Mouse (Mus musculus) liver, postnatal 0 days (tissue): ENCODE data around the gene S100a2. TPM values are rescaled to one million over a fixed set of nuclear protein-coding genes. Genes with fewer than 3 reads are reported as not detected.

Experiments
- ATAC-seq: fragments of 200-750 bp; cut with Nextera tagmentation; 2 replicates; pipeline ENCODE4 v1.8.0; 2017; ENCODE audit warnings: mild to moderate bottlenecking, moderate library complexity
- DNase-seq: peaks from one replicate; pipeline ENCODE4 v3.0.0-alpha.2; 2016
- H3K27ac ChIP-seq: fragments of 300-500 bp; sonication (generic); 2 replicates; pipeline ENCODE4 v1.5.1; 2014; ENCODE audit warnings: antibody characterized with exemption, moderate library complexity, mild to moderate bottlenecking, low read depth
- H3K27me3 ChIP-seq: fragments of 300-500 bp; sonication (generic); 2 replicates; pipeline ENCODE4 v1.6.1; 2014; ENCODE audit warnings: low read length, control low read depth, mixed read lengths; ENCODE audit not compliant: insufficient read depth
- H3K36me3 ChIP-seq: fragments of 300-500 bp; sonication (generic); replicated peaks from 2 replicates; pipeline ENCODE4 v1.6.1; 2014; ENCODE audit warnings: mild to moderate bottlenecking, control low read depth, low read length, moderate library complexity, mixed read lengths; ENCODE audit not compliant: insufficient read depth
- H3K4me1 ChIP-seq: fragments of 300-500 bp; sonication (generic); 2 replicates; pipeline ENCODE4 v1.6.1; 2014; ENCODE audit warnings: antibody characterized with exemption, mild to moderate bottlenecking, control low read depth; ENCODE audit not compliant: insufficient read depth
- H3K4me2 ChIP-seq: fragments of 300-500 bp; sonication (generic); 2 replicates; pipeline ENCODE4 v1.6.1; 2014; ENCODE audit warnings: low read depth, mild to moderate bottlenecking, low read length, moderate library complexity, mixed read lengths
- H3K4me3 ChIP-seq: fragments of 300-500 bp; sonication (generic); 2 replicates; pipeline ENCODE4 v1.5.1; 2014; ENCODE audit warnings: low read depth, low read length
- H3K9ac ChIP-seq: fragments of 300-500 bp; sonication (generic); replicated peaks from 2 replicates; pipeline ENCODE4 v1.6.1; 2014; ENCODE audit warnings: mild to moderate bottlenecking, moderate library complexity
- H3K9me3 ChIP-seq: fragments of 300-500 bp; sonication (generic); 2 replicates; pipeline ENCODE4 v1.6.1; 2016; ENCODE audit warnings: mild to moderate bottlenecking, control low read depth, low read length, mixed read lengths
- CTCF ChIP-seq: sonication (generic); IDR thresholded peaks from 2 replicates; pipeline ENCODE4 v1.5.1; 2016; ENCODE audit warnings: antibody characterized with exemption, low read depth
- EP300 ChIP-seq: IDR thresholded peaks from 2 replicates; pipeline ENCODE4 v1.6.1; 2016; ENCODE audit warnings: antibody characterized with exemption, low read depth, mild to moderate bottlenecking
- WGBS: fragments of 180-500 bp; shearing (Covaris S2); extraction: QIAGEN DNeasy Blood & Tissue Kit; methylation state at CpG from one replicate; pipeline ENCODE4 v1.1.7; 2014; ENCODE audit not compliant: insufficient replicate concordance; 5-methylcytosine and 5-hydroxymethylcytosine counted together
- polyA plus RNA-seq: library from polyadenylated mRNA; unstranded; fragments of >200 nt; fragmentation: Nextera tagmentation; extraction: Ambion mirVana; gene quantifications from 2 replicates; pipeline ENCODE4 v1.2.1, GENCODE M21; 2015

The S100a2 gene
- polyA plus RNA-seq, 1 experiment from 2014 or later = not detected

DNA sequence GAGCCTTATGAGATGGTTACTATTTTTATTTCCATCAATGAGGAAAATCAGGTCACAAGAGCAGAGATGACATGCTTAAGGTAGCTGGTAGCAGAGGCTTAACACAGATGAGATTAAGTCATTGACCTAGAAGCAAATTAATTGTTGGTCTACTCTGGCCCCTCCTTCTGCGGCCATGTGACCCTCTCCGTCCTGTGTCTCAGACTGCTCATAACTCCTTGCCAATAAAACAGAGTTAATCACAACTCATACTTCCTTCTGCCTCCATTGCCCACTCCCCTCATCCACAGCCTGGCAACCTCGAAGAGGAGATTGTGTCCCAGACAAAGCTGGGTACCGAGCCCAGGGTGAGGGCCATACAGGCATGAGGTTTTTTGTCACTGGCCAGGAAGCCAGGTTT, 8.2 kb downstream of the S100a2 start:
- ATAC-seq (no peak), DNase-seq (no peak)
- WGBS = 56% methylated on average over 4 of the region's 4 CpGs
- Histone ChIP-seq H3K9ac (no peak overlapping the region), H3K4me1 (no peaks in the 10 kb centered on the region), H3K27ac (no peak overlapping the region), H3K9me3 (no peaks in the 10 kb centered on the region), H3K36me3 (no peaks in the 10 kb centered on the region), H3K4me2 (no peak overlapping the region), H3K4me3 (no peak overlapping the region), H3K27me3 (no peaks in the 10 kb centered on the region)
- TF ChIP-seq CTCF (no peak), EP300 (no peak)

DNA sequence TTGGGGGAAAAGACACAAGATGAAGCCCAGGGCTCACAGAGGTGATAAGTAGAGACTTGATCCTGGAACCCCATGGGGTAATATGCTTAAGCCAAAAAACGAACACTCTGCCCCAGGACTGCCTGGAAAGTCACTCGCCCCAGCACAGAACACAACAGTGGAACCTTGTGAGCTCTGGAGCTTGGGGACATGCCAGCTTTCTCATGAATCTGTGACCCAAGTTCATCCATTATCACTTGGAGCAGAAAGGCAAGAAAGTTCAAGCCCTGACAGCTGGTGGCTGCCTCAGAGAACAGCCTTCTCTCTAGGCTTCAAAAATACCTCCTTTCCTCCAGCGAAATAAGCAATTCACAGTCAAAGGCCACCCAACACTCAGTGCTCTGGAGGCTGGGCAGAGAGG, 9.4 kb downstream of the S100a2 start:
- WGBS = 67% methylated on average over 3 of the region's 3 CpGs

DNA sequence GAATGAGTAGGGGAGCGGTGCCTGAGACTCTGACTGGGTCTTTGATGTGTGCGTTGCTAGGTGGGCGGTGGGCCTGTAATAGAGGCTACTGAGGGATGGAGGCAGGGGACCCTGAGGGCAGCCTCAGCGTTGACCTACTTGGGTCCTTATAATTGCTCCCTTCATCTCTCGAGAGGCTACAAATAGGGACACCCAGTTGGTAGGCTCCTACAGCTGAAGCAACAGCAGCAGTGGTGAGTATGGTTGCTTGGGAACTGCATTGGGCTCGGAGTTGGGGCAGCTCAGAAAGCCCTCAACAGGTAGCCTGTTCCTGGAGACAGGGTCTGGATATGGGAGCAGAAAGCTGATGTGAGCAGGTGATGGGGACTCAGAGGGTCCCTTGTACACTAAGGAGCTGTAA, 10.0 kb downstream of the S100a2 start:
- no peak overlapping the region for H3K9ac ChIP-seq
- H3K27ac ChIP-seq = no peak overlapping the region
- no peaks in the 10 kb centered on the region for H3K27me3 ChIP-seq
- H3K4me3 ChIP-seq = no peak overlapping the region
- TF ChIP-seq CTCF = no peak
- no peak for TF ChIP-seq EP300
- H3K36me3 ChIP-seq = no peaks in the 10 kb centered on the region
- 72% methylated on average over 6 of the region's 6 CpGs for WGBS
- no peaks in the 10 kb centered on the region for H3K9me3 ChIP-seq
- no peaks in the 10 kb centered on the region for H3K4me1 ChIP-seq
- DNase-seq (no peak), ATAC-seq (no peak)
- no peak overlapping the region for H3K4me2 ChIP-seq

More for the DNA sequence above, 9.4 kb downstream of the S100a2 start:
- H3K4me2 ChIP-seq = no peak overlapping the region
- no peaks in the 10 kb centered on the region for H3K27me3 ChIP-seq
- no peak overlapping the region for H3K4me3 ChIP-seq
- H3K27ac ChIP-seq = no peak overlapping the region
- no peaks in the 10 kb centered on the region for H3K36me3 ChIP-seq
- H3K9ac ChIP-seq = no peak overlapping the region
- TF ChIP-seq CTCF (no peak), EP300 (no peak)
- H3K9me3 ChIP-seq = no peaks in the 10 kb centered on the region
- DNase-seq (no peak), ATAC-seq (no peak)
- H3K4me1 ChIP-seq = no peaks in the 10 kb centered on the region

DNA sequence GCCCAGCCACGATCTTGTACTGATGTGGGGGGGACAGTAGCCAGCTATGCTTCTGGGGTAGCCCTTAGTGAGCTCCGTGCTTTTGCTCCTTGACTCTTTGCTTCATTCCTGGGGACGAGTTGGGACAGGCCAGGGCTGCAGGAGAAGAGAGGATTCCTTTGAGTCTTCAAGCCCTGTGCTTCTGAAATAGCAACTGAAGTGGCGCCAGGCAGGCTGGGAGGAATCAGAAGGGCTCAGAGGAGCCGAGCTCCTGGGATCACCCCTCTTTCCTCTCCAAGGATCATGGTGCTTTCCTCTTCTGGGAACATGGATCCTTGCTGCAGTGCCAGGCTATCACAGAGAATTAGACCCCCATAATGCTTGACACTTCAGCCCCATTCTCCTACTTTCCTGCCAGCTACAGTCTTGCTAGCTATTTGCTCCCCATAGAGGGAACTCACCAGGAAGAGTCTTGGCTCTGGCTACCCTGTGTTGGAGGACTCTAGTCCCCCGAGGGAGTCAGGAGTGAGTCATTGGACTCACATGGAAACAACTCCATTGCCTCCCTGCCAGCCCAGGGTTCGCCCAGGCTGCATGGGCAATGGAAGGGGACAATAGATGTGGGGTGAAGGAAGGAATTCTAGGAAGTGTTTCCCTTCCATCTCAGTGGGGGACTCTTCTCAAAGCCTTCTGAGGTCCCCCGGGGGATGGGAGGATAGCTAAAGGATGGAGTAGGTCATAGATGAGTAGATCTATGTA, 10.6 kb downstream of the S100a2 start:
- 71% methylated on average over 8 of the region's 8 CpGs for WGBS
- no peak for TF ChIP-seq EP300
- H3K4me3 ChIP-seq = no peak overlapping the region
- H3K4me1 ChIP-seq = no peaks in the 10 kb centered on the region
- no peaks in the 10 kb centered on the region for H3K36me3 ChIP-seq
- no peak overlapping the region for H3K27ac ChIP-seq
- no peaks in the 10 kb centered on the region for H3K27me3 ChIP-seq
- no peak for DNase-seq
- no peaks in the 10 kb centered on the region for H3K9me3 ChIP-seq
- ATAC-seq = no peak
- no peak overlapping the region for H3K4me2 ChIP-seq
- H3K9ac ChIP-seq = no peak overlapping the region

DNA sequence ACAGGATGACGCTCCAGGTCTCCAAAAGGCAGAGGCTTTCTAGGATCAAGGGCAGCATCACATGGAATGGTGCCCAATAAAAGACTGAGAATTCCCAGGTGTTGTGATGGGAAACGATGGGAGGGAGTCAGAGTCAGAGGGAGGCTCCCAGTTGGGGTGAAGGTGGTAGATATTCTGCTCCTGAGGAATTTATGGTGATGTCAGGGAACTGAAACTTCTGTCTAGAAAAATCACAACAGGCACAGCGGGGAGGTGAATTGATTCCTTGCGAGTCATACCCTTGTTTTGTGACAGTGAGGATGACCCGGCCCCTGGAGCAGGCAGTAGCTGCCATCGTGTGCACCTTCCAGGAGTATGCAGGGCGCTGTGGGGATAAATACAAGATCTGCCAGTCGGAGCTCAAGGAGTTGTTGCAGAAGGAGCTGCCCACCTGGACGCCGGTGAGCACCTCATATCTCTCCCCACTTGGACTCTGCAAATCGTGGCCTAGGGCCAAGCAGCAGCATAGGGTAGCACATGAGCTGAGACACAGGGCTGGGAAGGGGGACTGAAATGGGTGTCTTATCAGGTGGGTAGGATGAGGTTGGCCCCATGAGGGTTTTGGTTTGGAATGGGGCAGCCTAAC, 11.6 kb downstream of the S100a2 start, which contains the start of gene Gm42674:
TSS of gene Gm42674 (plus strand) at position 419 of the 625 bp plus-strand sequence.
- H3K27ac ChIP-seq = no peak within 1 kb of the TSS
- H3K9me3 ChIP-seq = no peaks in the 10 kb centered on the region
- H3K9ac ChIP-seq = no peak within 1 kb of the TSS
- no peak within 1 kb of the TSS for H3K4me2 ChIP-seq
- TF ChIP-seq CTCF (no peak), EP300 (no peak)
- no peaks in the 10 kb centered on the region for H3K4me1 ChIP-seq
- no peaks in the 10 kb centered on the region for H3K27me3 ChIP-seq
- WGBS = 77% methylated on average over 11 of the region's 11 CpGs
- DNase-seq = no peak
- H3K36me3 ChIP-seq = no peaks in the 10 kb centered on the region
- no peak for ATAC-seq
- no peak within 1 kb of the TSS for H3K4me3 ChIP-seq

DNA sequence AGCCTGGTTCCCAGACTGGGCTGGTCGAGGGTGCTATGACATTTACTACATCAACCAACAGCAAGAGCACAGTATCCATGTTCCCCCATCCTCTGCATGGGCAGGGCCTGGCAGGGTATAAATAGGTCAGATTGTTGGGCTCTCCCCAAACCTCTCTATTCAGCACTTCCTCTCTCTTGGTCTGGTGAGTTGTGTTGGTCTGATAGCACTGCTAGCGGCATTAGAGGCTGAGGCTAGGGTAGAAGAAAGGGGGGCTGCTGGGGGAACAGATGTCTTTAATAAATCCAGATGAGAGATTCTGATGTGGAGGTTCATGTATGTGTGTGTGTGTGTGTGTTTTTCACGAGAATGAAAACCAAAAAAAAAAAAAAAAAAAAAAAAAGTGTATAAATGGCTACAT, 13.6 kb downstream of the S100a2 start, which contains the start of gene S100a4:
TSS of gene S100a4 (plus strand) at position 149 of the 400 bp plus-strand sequence.
- DNase-seq (no peak), ATAC-seq (no peak)
- H3K4me3 ChIP-seq = no peak within 1 kb of the TSS
- H3K9me3 ChIP-seq = no peaks in the 10 kb centered on the region
- no peak within 1 kb of the TSS for H3K4me2 ChIP-seq
- no peak for TF ChIP-seq EP300
- H3K4me1 ChIP-seq = no peaks in the 10 kb centered on the region
- no peak within 1 kb of the TSS for H3K27ac ChIP-seq
- H3K9ac ChIP-seq = no peak within 1 kb of the TSS
- H3K36me3 ChIP-seq = no peaks in the 10 kb centered on the region
- WGBS = 24% methylated on average over 3 of the region's 3 CpGs
- H3K27me3 ChIP-seq = no peaks in the 10 kb centered on the region
